Mouse (Mus musculus): ENCODE results near the gene Msl1. TPM values are rescaled to one million over a fixed set of nuclear protein-coding genes. Genes with fewer than 3 reads are reported as not detected.
A peak's percentile ranks its signal among the peaks of the same experiment; 100 is the strongest.

Gene Msl1
- 25.0 and 35.9 TPM in 2 replicates for polyA plus RNA-seq (2014; fragmentation: Nextera tagmentation; extraction: Ambion mirVana)

GRCm38 (mm10) chr11:98795015-98795713 is at the start of gene Msl1:
Gene Msl1 (plus strand): TSS chr11:98795516.
- DNase-seq (peak; percentile 94), ATAC-seq (ENCODE audit: low FRiP score, low TSS enrichment) (peak; percentile 79)
- WGBS = under 1% methylated on average over 62 of the region's 89 CpGs
- H3K27ac ChIP-seq (replicated peaks; ENCODE audit: low read depth, low read length) = peak within 1 kb of the TSS; percentile 98
- H3K4me1 ChIP-seq (ENCODE audit: control insufficient read depth, insufficient read depth, low read length) = peaks cover 27% of the 10 kb centered on the region
- H3K9ac ChIP-seq (replicated peaks; ENCODE audit: low read length) = peak within 1 kb of the TSS; percentile 99
- H3K9me3 ChIP-seq (ENCODE audit: control insufficient read depth, low read length) = no peaks in the 10 kb centered on the region
- H3K27me3 ChIP-seq (ENCODE audit: control insufficient read depth, insufficient read depth, low read length) = no peaks in the 10 kb centered on the region
- H3K4me2 ChIP-seq (ENCODE audit: low read length) = peak within 1 kb of the TSS; percentile 95
- peak within 1 kb of the TSS; percentile 100 for H3K4me3 ChIP-seq (replicated peaks; ENCODE audit: low read depth, low read length)
- H3K36me3 ChIP-seq (ENCODE audit: control insufficient read depth, insufficient read depth, low read length) = peaks cover 18% of the 10 kb centered on the region

DNA sequence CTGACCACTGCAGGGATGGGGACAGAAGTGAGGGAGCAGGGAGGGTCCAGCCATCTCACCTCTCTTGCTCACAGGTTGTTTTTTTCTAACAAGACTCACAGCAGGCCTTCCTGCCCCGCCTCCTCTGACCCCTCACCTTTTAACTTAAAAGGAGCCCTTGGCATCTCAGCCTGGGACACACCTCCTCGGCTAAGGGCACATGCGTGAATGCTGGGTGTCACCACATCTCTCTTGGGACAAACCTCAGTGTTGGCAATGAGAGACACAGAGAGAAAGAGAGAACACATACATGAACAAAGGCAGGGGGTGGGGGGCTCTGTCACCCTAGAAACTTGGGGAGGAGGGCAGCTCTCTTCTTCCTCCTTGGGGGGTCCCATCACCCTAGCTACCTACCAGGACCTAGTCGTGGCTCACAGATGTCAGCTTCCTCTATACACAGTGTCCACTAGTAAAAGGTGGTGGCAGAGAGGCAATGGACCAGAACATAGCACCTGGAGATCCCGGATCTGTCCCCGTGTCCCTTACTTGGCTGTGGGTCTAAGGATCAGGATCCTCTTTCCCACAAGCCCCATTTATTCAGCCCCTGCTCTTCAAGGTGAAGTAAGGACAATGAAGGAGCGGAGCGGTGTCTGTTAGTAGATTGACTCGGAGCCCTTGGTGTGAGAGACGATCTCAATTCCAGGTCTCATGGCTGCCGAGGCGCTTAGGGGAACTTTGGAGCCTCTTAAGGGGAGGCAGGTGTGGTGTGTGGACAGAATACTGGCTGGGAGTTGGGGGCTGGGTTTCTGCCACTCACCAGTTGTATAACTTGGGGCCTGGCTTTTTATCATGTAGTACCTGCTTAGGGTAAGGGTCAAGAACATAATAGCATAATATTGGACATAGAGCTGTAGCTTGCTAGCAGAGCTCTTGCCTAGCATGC is 49.1 kb upstream of the Msl1 start:
- 49% methylated on average over 12 of the region's 12 CpGs for WGBS
- peak overlapping the region; percentile 92 for H3K27ac ChIP-seq (replicated peaks; ENCODE audit: low read depth, low read length)
- DNase-seq = no peak
- H3K9ac ChIP-seq (replicated peaks; ENCODE audit: low read length) = peak overlapping the region; percentile 43
- H3K4me3 ChIP-seq (replicated peaks; ENCODE audit: low read depth, low read length) = peak overlapping the region; percentile 24; the same call in 1 of the 2 replicates
- ATAC-seq (ENCODE audit: low FRiP score, low TSS enrichment) = no peak
- no peaks in the 10 kb centered on the region for H3K9me3 ChIP-seq (ENCODE audit: control insufficient read depth, low read length)
- H3K4me1 ChIP-seq (ENCODE audit: control insufficient read depth, insufficient read depth, low read length) = peaks cover 75% of the 10 kb centered on the region
- 0 out of 2 replicates have a peak, but pooled peaks cover 2% of the 10 kb centered on the region for H3K36me3 ChIP-seq (ENCODE audit: control insufficient read depth, insufficient read depth, low read length)
- no peaks in the 10 kb centered on the region for H3K27me3 ChIP-seq (ENCODE audit: control insufficient read depth, insufficient read depth, low read length)
- peak overlapping the region; percentile 73 for H3K4me2 ChIP-seq (ENCODE audit: low read length)

- peak; percentile 44; the same call in 1 of the 2 replicates for ATAC-seq (ENCODE audit: low FRiP score, low TSS enrichment)
- Histone ChIP-seq H3K27me3 (ENCODE audit: control insufficient read depth, insufficient read depth, low read length) (no peaks in the 10 kb centered on the region), H3K9me3 (ENCODE audit: control insufficient read depth, low read length) (no peaks in the 10 kb centered on the region), H3K4me2 (ENCODE audit: low read length) (peak overlapping the region; percentile 73), H3K27ac (replicated peaks; ENCODE audit: low read depth, low read length) (peak overlapping the region; percentile 92), H3K4me1 (ENCODE audit: control insufficient read depth, insufficient read depth, low read length) (peaks cover 83% of the 10 kb centered on the region), H3K4me3 (replicated peaks; ENCODE audit: low read depth, low read length) (peak overlapping the region; percentile 24), H3K9ac (replicated peaks; ENCODE audit: low read length) (peak overlapping the region; percentile 43), H3K36me3 (ENCODE audit: control insufficient read depth, insufficient read depth, low read length) (0 out of 2 replicates have a peak, but pooled peaks cover 2% of the 10 kb centered on the region)
- WGBS = 9% methylated on average over 19 of the region's 19 CpGs
- DNase-seq = peak; percentile 93
Measured at GRCm38 (mm10) chr11:98746855-98747693, 48.2 kb upstream of the Msl1 start.

DNA sequence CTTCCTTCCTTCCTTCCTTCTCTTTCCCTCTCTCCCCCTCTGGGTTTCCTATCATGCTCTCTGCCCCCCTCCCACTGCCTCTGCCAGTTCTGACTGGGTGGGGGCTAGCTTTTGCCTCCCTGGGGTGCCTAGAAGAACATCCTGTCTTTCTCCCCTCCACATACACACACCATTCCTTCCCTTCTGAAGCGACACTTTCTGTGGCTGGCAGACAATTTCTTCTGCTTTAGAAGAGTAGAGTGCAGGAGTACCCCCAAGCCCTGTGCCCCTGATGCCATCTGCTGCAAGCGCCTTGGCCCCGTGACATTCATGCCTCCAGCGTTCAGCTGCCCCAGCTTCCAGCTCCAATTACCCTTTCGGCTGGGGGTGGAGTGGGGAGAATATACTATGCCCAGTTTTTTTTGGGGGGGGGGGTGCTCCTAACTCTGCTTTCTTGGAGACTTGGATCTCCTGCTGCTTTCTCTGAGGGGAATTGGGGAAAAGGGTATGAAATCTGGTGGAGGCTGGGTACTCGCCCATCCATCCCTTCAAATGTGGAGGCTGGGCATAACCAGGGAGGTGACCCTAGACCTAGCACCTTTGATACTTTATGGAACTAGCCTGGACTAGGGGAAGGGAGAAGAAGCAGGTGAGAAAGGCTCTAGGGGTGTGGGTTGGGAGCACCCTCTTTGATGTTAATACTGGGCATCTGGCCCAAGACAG is 47.4 kb upstream of the Msl1 start:
- no peak for ATAC-seq (ENCODE audit: low FRiP score, low TSS enrichment)
- peaks cover 88% of the 10 kb centered on the region for H3K4me1 ChIP-seq (ENCODE audit: control insufficient read depth, insufficient read depth, low read length)
- no peaks in the 10 kb centered on the region for H3K27me3 ChIP-seq (ENCODE audit: control insufficient read depth, insufficient read depth, low read length)
- DNase-seq = peak; percentile 57
- H3K36me3 ChIP-seq (ENCODE audit: control insufficient read depth, insufficient read depth, low read length) = 0 out of 2 replicates have a peak, but pooled peaks cover 2% of the 10 kb centered on the region
- H3K4me2 ChIP-seq (ENCODE audit: low read length) = peak overlapping the region; percentile 73
- peak overlapping the region; percentile 28 for H3K4me3 ChIP-seq (replicated peaks; ENCODE audit: low read depth, low read length)
- WGBS = 15% methylated on average over 6 of the region's 6 CpGs
- peak overlapping the region; percentile 92 for H3K27ac ChIP-seq (replicated peaks; ENCODE audit: low read depth, low read length)
- H3K9ac ChIP-seq (replicated peaks; ENCODE audit: low read length) = peak overlapping the region; percentile 61
- no peaks in the 10 kb centered on the region for H3K9me3 ChIP-seq (ENCODE audit: control insufficient read depth, low read length)

DNA sequence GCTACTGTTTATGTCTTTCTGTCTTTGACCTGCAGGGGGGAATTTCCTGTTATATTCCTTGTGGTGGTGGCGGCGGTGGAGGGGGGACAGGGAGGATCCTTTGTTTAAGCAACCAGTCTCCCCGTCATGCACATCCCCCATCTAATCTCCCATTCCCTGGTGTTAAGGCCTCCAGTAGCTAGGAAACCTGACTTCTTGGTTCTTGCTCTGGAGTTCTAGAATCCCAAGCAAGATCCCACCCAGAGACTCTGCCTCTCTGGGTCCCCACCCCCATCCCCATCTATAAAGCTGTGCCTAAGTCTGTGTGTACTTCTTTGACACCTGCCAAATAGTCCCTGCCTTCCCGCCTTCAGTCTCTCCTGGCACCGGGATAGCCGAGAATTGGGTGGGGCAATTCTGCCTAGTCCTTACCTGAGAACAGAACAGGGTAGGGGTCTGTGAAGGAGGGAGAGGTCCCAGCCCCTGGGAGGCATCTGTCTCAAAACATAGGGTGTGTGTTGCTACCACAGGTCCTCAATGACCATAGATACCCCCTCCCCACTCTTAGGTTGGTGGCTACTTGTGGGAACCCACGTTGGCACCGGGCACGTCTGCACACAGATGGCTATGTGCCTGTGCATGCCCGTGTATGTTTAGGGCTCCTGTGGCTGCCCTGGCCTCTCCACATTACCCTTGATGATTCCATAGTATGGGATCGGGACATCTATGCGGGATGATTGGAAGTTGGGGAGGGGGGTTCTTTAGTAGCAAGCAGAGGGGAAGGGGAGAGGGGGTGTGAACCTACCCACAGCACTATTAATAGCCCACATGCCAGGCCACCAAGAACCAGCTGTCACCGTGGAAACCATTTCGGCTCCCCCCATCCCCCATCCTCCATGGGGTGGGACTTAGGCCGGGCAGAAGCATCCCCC is 46.6 kb upstream of the Msl1 start:
- peak overlapping the region; percentile 92 for H3K27ac ChIP-seq (replicated peaks; ENCODE audit: low read depth, low read length)
- no peaks in the 10 kb centered on the region for H3K9me3 ChIP-seq (ENCODE audit: control insufficient read depth, low read length)
- ATAC-seq (ENCODE audit: low FRiP score, low TSS enrichment) (peak; percentile 38), DNase-seq (peak; percentile 82)
- H3K4me1 ChIP-seq (ENCODE audit: control insufficient read depth, insufficient read depth, low read length) = peaks cover 86% of the 10 kb centered on the region
- peak overlapping the region; percentile 73 for H3K4me2 ChIP-seq (ENCODE audit: low read length)
- peak overlapping the region; percentile 61 for H3K9ac ChIP-seq (replicated peaks; ENCODE audit: low read length)
- WGBS = 11% methylated on average over 15 of the region's 15 CpGs
- peaks cover 9% of the 10 kb centered on the region for H3K36me3 ChIP-seq (ENCODE audit: control insufficient read depth, insufficient read depth, low read length)
- H3K4me3 ChIP-seq (replicated peaks; ENCODE audit: low read depth, low read length) = peak overlapping the region; percentile 28
- H3K27me3 ChIP-seq (ENCODE audit: control insufficient read depth, insufficient read depth, low read length) = no peaks in the 10 kb centered on the region

DNA sequence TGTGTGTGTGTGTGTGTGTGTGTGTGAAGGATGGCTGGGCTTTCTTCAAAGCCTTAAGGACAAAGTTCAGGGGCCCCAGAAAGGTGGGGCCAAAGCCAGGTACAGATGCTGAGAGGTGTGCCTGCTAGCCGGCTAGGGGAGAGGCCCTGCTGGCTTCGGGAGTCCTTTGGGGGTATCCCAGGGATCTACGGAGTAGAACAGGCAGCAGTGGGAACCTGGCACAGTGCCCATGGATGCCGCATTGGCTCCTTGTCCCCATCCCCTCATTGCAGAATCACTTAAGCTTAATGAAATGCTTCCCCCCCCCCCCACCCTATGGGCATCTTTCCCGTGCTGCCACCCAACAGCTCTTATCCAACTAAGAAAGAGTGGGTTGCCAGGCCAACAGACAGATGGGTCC is 45.6 kb upstream of the Msl1 start:
- Histone ChIP-seq H3K36me3 (ENCODE audit: control insufficient read depth, insufficient read depth, low read length) (peaks cover 19% of the 10 kb centered on the region), H3K4me1 (ENCODE audit: control insufficient read depth, insufficient read depth, low read length) (peaks cover 83% of the 10 kb centered on the region), H3K4me3 (replicated peaks; ENCODE audit: low read depth, low read length) (peak overlapping the region; percentile 28), H3K9me3 (ENCODE audit: control insufficient read depth, low read length) (no peaks in the 10 kb centered on the region), H3K9ac (replicated peaks; ENCODE audit: low read length) (peak overlapping the region; percentile 61), H3K27me3 (ENCODE audit: control insufficient read depth, insufficient read depth, low read length) (no peaks in the 10 kb centered on the region), H3K4me2 (ENCODE audit: low read length) (peak overlapping the region; percentile 73), H3K27ac (replicated peaks; ENCODE audit: low read depth, low read length) (peak overlapping the region; percentile 92)
- DNase-seq (peak; percentile 84), ATAC-seq (ENCODE audit: low FRiP score, low TSS enrichment) (peak; percentile 14; the same call in 1 of the 2 replicates)
- 3% methylated on average over 5 of the region's 5 CpGs for WGBS

Measured in midbrain, embryonic 14.5 days (tissue).